Mouse (Mus musculus) embryonic facial prominence, embryonic 10.5 days (tissue): ENCODE results near the gene Tchp. TPM values are rescaled to one million over a fixed set of nuclear protein-coding genes. Genes with fewer than 3 reads are reported as not detected.

Experiments
- DNase-seq: peaks from one replicate; pipeline ENCODE4 v3.0.0-alpha.2; 2017; ENCODE audit warnings: low spot score
- H3K27ac ChIP-seq: fragments of 300-500 bp; sonication (generic); replicated peaks from 2 replicates; pipeline ENCODE4 v1.5.1; 2016; ENCODE audit warnings: mild to moderate bottlenecking
- H3K27me3 ChIP-seq: fragments of 300-500 bp; sonication (generic); replicated peaks from 2 replicates; pipeline ENCODE4 v1.6.1; 2016; ENCODE audit warnings: low read depth, mild to moderate bottlenecking; ENCODE audit not compliant: poor library complexity, severe bottlenecking
- H3K36me3 ChIP-seq: fragments of 300-500 bp; sonication (generic); replicated peaks from 2 replicates; pipeline ENCODE4 v1.6.1; 2016; ENCODE audit warnings: mild to moderate bottlenecking, moderate library complexity
- H3K4me1 ChIP-seq: fragments of 300-500 bp; sonication (generic); 2 replicates; pipeline ENCODE4 v1.6.1; 2016
- H3K4me3 ChIP-seq: fragments of 300-500 bp; sonication (generic); 2 replicates; pipeline ENCODE4 v1.5.1; 2016; ENCODE audit warnings: mild to moderate bottlenecking, moderate library complexity
- H3K9me3 ChIP-seq: fragments of 300-500 bp; sonication (generic); 2 replicates; pipeline ENCODE4 v1.6.1; 2016; ENCODE audit warnings: mild to moderate bottlenecking
- WGBS: fragments of 180-500 bp; shearing (Covaris S2); methylation state at CpG from one replicate; pipeline ENCODE4 v1.1.7; 2016; 5-methylcytosine and 5-hydroxymethylcytosine counted together
- polyA plus RNA-seq: library from polyadenylated mRNA; unstranded; fragments of >200 nt; fragmentation: Nextera tagmentation; extraction: Ambion mirVana; gene quantifications from 2 replicates; pipeline ENCODE4 v1.2.1, GENCODE M21; 2016

Gene Tchp
- polyA plus RNA-seq, 1 experiment from 2014 or later, result 20.7 TPM

- no peaks in the 10 kb centered on the region for H3K9me3 ChIP-seq
- 0 out of 2 replicates have a peak, but pooled peaks cover 3% of the 10 kb centered on the region for H3K27me3 ChIP-seq
- H3K36me3 ChIP-seq, result no peaks in the 10 kb centered on the region
- WGBS, result 64% methylated on average over 14 of the region's 14 CpGs
- H3K27ac ChIP-seq, result no peak overlapping the region
- H3K4me1 ChIP-seq, result peaks cover 8% of the 10 kb centered on the region
- H3K4me3 ChIP-seq, result no peak overlapping the region
- peak; percentile 53 for DNase-seq
Observed at GRCm38 (mm10) chr5:114702403-114703392, 4.9 kb upstream of the Tchp start.

- H3K9me3 ChIP-seq, result no peaks in the 10 kb centered on the region
- 0 out of 2 replicates have a peak, but pooled peaks cover 3% of the 10 kb centered on the region for H3K27me3 ChIP-seq
- H3K36me3 ChIP-seq, result peaks cover 45% of the 10 kb centered on the region
- peak overlapping the region; percentile 90 for H3K4me3 ChIP-seq
- WGBS, result 57% methylated on average over 15 of the region's 15 CpGs
- no peak for DNase-seq
- H3K4me1 ChIP-seq, result peaks cover 12% of the 10 kb centered on the region
- no peak overlapping the region for H3K27ac ChIP-seq
Observed at GRCm38 (mm10) chr5:114708491-114708890, 931 bp downstream of the Tchp start.

GRCm38 (mm10) chr5:114709357-114709756 is 1.8 kb downstream of the Tchp start:
- Histone ChIP-seq H3K4me1 (peaks cover 12% of the 10 kb centered on the region), H3K27ac (no peak overlapping the region), H3K9me3 (no peaks in the 10 kb centered on the region), H3K36me3 (peaks cover 53% of the 10 kb centered on the region), H3K27me3 (no peaks in the 10 kb centered on the region), H3K4me3 (no peak overlapping the region)
- 92% methylated on average over 21 of the region's 21 CpGs for WGBS
- no peak for DNase-seq

DNA sequence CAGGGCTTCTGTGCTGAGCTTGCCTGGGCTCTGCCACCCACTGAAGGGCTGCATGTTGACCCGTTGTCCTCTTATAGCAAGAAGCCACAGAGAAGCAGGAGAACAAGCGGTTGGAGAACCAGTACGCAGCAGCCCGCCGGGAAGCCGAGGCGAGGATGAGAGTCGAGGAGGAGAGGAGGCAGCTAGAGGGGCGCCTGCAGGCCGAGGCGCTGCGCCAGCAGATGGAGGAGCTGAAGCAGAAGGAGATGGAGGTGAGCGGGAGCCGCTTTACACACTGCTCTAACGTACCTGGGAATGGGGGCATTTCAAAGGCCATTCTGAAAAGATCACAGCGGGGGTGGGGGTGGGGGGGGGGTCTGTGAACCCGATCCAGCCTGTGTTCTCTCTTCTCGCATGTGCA is 7.0 kb downstream of the Tchp start:
- Histone ChIP-seq H3K4me3 (no peak overlapping the region), H3K9me3 (no peaks in the 10 kb centered on the region), H3K36me3 (peaks cover 99% of the 10 kb centered on the region), H3K4me1 (no peaks in the 10 kb centered on the region), H3K27me3 (no peaks in the 10 kb centered on the region), H3K27ac (no peak overlapping the region)
- DNase-seq, result no peak
- WGBS, result 93% methylated on average over 18 of the region's 18 CpGs

- peaks cover 99% of the 10 kb centered on the region for H3K36me3 ChIP-seq
- no peaks in the 10 kb centered on the region for H3K9me3 ChIP-seq
- H3K27ac ChIP-seq, result no peak overlapping the region
Observed at GRCm38 (mm10) chr5:114717292-114717691, 9.7 kb downstream of the Tchp start.

GRCm38 (mm10) chr5:114717937-114718336 is 10.4 kb downstream of the Tchp start:
- no peak for DNase-seq
- Histone ChIP-seq H3K4me1 (no peaks in the 10 kb centered on the region), H3K9me3 (no peaks in the 10 kb centered on the region), H3K27ac (no peak overlapping the region), H3K36me3 (peaks cover 100% of the 10 kb centered on the region), H3K27me3 (no peaks in the 10 kb centered on the region), H3K4me3 (no peak overlapping the region)
- WGBS, result 93% methylated on average over 8 of the region's 8 CpGs

More at GRCm38 (mm10) chr5:114717292-114717691, 9.7 kb downstream of the Tchp start:
- 90% methylated on average over 12 of the region's 12 CpGs for WGBS
- Histone ChIP-seq H3K4me3 (no peak overlapping the region), H3K27me3 (no peaks in the 10 kb centered on the region), H3K4me1 (no peaks in the 10 kb centered on the region)
- no peak for DNase-seq

- H3K36me3 ChIP-seq, result peaks cover 100% of the 10 kb centered on the region
- H3K9me3 ChIP-seq, result no peaks in the 10 kb centered on the region
- no peak overlapping the region for H3K4me3 ChIP-seq
- H3K27ac ChIP-seq, result no peak overlapping the region
- no peak for DNase-seq
- H3K27me3 ChIP-seq, result no peaks in the 10 kb centered on the region
- WGBS, result 92% methylated on average over 13 of the region's 13 CpGs
- H3K4me1 ChIP-seq, result no peaks in the 10 kb centered on the region
Observed at GRCm38 (mm10) chr5:114718483-114718882, 10.9 kb downstream of the Tchp start.

- Histone ChIP-seq H3K9me3 (peaks cover 3% of the 10 kb centered on the region; the same call in 1 of the 2 replicates), H3K36me3 (peaks cover 100% of the 10 kb centered on the region), H3K27ac (no peak overlapping the region), H3K4me3 (no peak overlapping the region), H3K27me3 (no peaks in the 10 kb centered on the region), H3K4me1 (no peaks in the 10 kb centered on the region)
- no peak for DNase-seq
- 90% methylated on average over 20 of the region's 20 CpGs for WGBS
Observed at GRCm38 (mm10) chr5:114719003-114719927, 11.7 kb downstream of the Tchp start.

- Histone ChIP-seq H3K27me3 (no peaks in the 10 kb centered on the region), H3K27ac (no peak overlapping the region), H3K4me3 (no peak overlapping the region), H3K9me3 (peaks cover 3% of the 10 kb centered on the region; the same call in 1 of the 2 replicates), H3K36me3 (peaks cover 96% of the 10 kb centered on the region), H3K4me1 (no peaks in the 10 kb centered on the region)
- DNase-seq, result no peak
- 89% methylated on average over 6 of the region's 6 CpGs for WGBS
Observed at GRCm38 (mm10) chr5:114719928-114720270, 12.3 kb downstream of the Tchp start.

GRCm38 (mm10) chr5:114720784-114721183 is 13.2 kb downstream of the Tchp start:
- Histone ChIP-seq H3K27me3 (no peaks in the 10 kb centered on the region), H3K9me3 (peaks cover 3% of the 10 kb centered on the region; the same call in 1 of the 2 replicates), H3K27ac (no peak overlapping the region), H3K4me1 (peaks cover 4% of the 10 kb centered on the region; the same call in 1 of the 2 replicates), H3K36me3 (peaks cover 95% of the 10 kb centered on the region), H3K4me3 (no peak overlapping the region)
- WGBS, result 91% methylated on average over 11 of the region's 11 CpGs
- no peak for DNase-seq

- Histone ChIP-seq H3K9me3 (peaks cover 3% of the 10 kb centered on the region; the same call in 1 of the 2 replicates), H3K36me3 (peaks cover 88% of the 10 kb centered on the region), H3K27ac (no peak overlapping the region), H3K4me3 (no peak overlapping the region), H3K4me1 (peaks cover 4% of the 10 kb centered on the region; the same call in 1 of the 2 replicates), H3K27me3 (no peaks in the 10 kb centered on the region)
- 93% methylated on average over 10 of the region's 10 CpGs for WGBS
- no peak for DNase-seq
Observed at GRCm38 (mm10) chr5:114721969-114722368, 14.4 kb downstream of the Tchp start.

- WGBS, result 91% methylated on average over 13 of the region's 13 CpGs
- Histone ChIP-seq H3K27me3 (no peaks in the 10 kb centered on the region), H3K27ac (no peak overlapping the region), H3K4me1 (peaks cover 4% of the 10 kb centered on the region; the same call in 1 of the 2 replicates), H3K9me3 (peaks cover 3% of the 10 kb centered on the region; the same call in 1 of the 2 replicates), H3K36me3 (peaks cover 86% of the 10 kb centered on the region), H3K4me3 (no peak overlapping the region)
- DNase-seq, result no peak
Observed at GRCm38 (mm10) chr5:114722846-114723245, 15.3 kb downstream of the Tchp start.
